Mouse (Mus musculus): ENCODE data around the gene Gid4. TPM values are rescaled to one million over a fixed set of nuclear protein-coding genes. Genes with fewer than 3 reads are reported as not detected.
A peak's percentile ranks its signal among the peaks of the same experiment; 100 is the strongest.

Gid4 gene
- polyA plus RNA-seq, 1 experiment from 2014 or later: 26.0 TPM

GRCm38 (mm10) chr11:60417717-60418472, 950 bp downstream of the Gid4 start, which contains the start of gene Atpaf2:
Gene Atpaf2, minus strand, starts transcription at chr11:60418457.
- under 1% methylated on average over 39 of the region's 39 CpGs for WGBS
- H3K4me1 ChIP-seq (replicated peaks; ENCODE audit: control insufficient read depth, insufficient read depth, low read length): peaks cover 3% of the 10 kb centered on the region; the same call in 1 of the 2 replicates

GRCm38 (mm10) chr11:60418473-60418803, 1.5 kb downstream of the Gid4 start:
- Histone ChIP-seq H3K27ac (ENCODE audit: low read depth, low read length) (no peak overlapping the region), H3K9ac (ENCODE audit: low read depth, low read length) (peak overlapping the region; percentile 82), H3K9me3 (ENCODE audit: control insufficient read depth, low read length) (no peaks in the 10 kb centered on the region), H3K36me3 (ENCODE audit: control insufficient read depth, insufficient read depth, low read length) (no peaks in the 10 kb centered on the region), H3K27me3 (ENCODE audit: control insufficient read depth, insufficient read depth, low read length) (no peaks in the 10 kb centered on the region), H3K4me3 (ENCODE audit: low read depth, low read length) (peak overlapping the region; percentile 77), H3K4me2 (replicated peaks; ENCODE audit: low read depth, low read length) (peak overlapping the region; percentile 78), H3K4me1 (replicated peaks; ENCODE audit: control insufficient read depth, insufficient read depth, low read length) (peaks cover 3% of the 10 kb centered on the region; the same call in 1 of the 2 replicates)
- WGBS: 30% methylated on average over 6 of the region's 6 CpGs
- no peak for DNase-seq (ENCODE audit: low spot score)
- ATAC-seq (ENCODE audit: low FRiP score): no peak

More at GRCm38 (mm10) chr11:60417717-60418472, 950 bp downstream of the Gid4 start, which contains the start of gene Atpaf2:
- H3K27me3 ChIP-seq (ENCODE audit: control insufficient read depth, insufficient read depth, low read length): no peaks in the 10 kb centered on the region
- no peaks in the 10 kb centered on the region for H3K36me3 ChIP-seq (ENCODE audit: control insufficient read depth, insufficient read depth, low read length)
- DNase-seq (ENCODE audit: low spot score): peak; percentile 61
- H3K9me3 ChIP-seq (ENCODE audit: control insufficient read depth, low read length): no peaks in the 10 kb centered on the region
- peak within 1 kb of the TSS; percentile 78 for H3K4me2 ChIP-seq (replicated peaks; ENCODE audit: low read depth, low read length)
- H3K9ac ChIP-seq (ENCODE audit: low read depth, low read length): peak within 1 kb of the TSS; percentile 82
- ATAC-seq (ENCODE audit: low FRiP score): peak; percentile 37
- peak within 1 kb of the TSS; percentile 63; the same call in 1 of the 2 replicates for H3K27ac ChIP-seq (ENCODE audit: low read depth, low read length)
- H3K4me3 ChIP-seq (ENCODE audit: low read depth, low read length): peak within 1 kb of the TSS; percentile 77

GRCm38 (mm10) chr11:60422046-60422668, 5.2 kb downstream of the Gid4 start:
- no peak overlapping the region for H3K9ac ChIP-seq (ENCODE audit: low read depth, low read length)
- no peaks in the 10 kb centered on the region for H3K27me3 ChIP-seq (ENCODE audit: control insufficient read depth, insufficient read depth, low read length)
- no peak overlapping the region for H3K27ac ChIP-seq (ENCODE audit: low read depth, low read length)
- WGBS: 70% methylated on average over 5 of the region's 6 CpGs
- peaks cover 3% of the 10 kb centered on the region; the same call in 1 of the 2 replicates for H3K4me1 ChIP-seq (replicated peaks; ENCODE audit: control insufficient read depth, insufficient read depth, low read length)
- ATAC-seq (ENCODE audit: low FRiP score): no peak
- H3K9me3 ChIP-seq (ENCODE audit: control insufficient read depth, low read length): no peaks in the 10 kb centered on the region
- no peaks in the 10 kb centered on the region for H3K36me3 ChIP-seq (ENCODE audit: control insufficient read depth, insufficient read depth, low read length)
- no peak overlapping the region for H3K4me2 ChIP-seq (replicated peaks; ENCODE audit: low read depth, low read length)
- DNase-seq (ENCODE audit: low spot score): no peak
- no peak overlapping the region for H3K4me3 ChIP-seq (ENCODE audit: low read depth, low read length)

GRCm38 (mm10) chr11:60423006-60423405, 6.1 kb downstream of the Gid4 start:
- peaks cover 3% of the 10 kb centered on the region; the same call in 1 of the 2 replicates for H3K4me1 ChIP-seq (replicated peaks; ENCODE audit: control insufficient read depth, insufficient read depth, low read length)
- H3K9ac ChIP-seq (ENCODE audit: low read depth, low read length): no peak overlapping the region
- H3K27ac ChIP-seq (ENCODE audit: low read depth, low read length): no peak overlapping the region
- no peaks in the 10 kb centered on the region for H3K9me3 ChIP-seq (ENCODE audit: control insufficient read depth, low read length)
- no peaks in the 10 kb centered on the region for H3K36me3 ChIP-seq (ENCODE audit: control insufficient read depth, insufficient read depth, low read length)
- DNase-seq (ENCODE audit: low spot score) (no peak), ATAC-seq (ENCODE audit: low FRiP score) (no peak)
- H3K4me3 ChIP-seq (ENCODE audit: low read depth, low read length): no peak overlapping the region
- no peak overlapping the region for H3K4me2 ChIP-seq (replicated peaks; ENCODE audit: low read depth, low read length)
- 50% methylated on average over 1 of the region's 1 CpGs for WGBS
- no peaks in the 10 kb centered on the region for H3K27me3 ChIP-seq (ENCODE audit: control insufficient read depth, insufficient read depth, low read length)

- no peaks in the 10 kb centered on the region for H3K9me3 ChIP-seq (ENCODE audit: control insufficient read depth, low read length)
- H3K36me3 ChIP-seq (ENCODE audit: control insufficient read depth, insufficient read depth, low read length): no peaks in the 10 kb centered on the region
- no peaks in the 10 kb centered on the region for H3K27me3 ChIP-seq (ENCODE audit: control insufficient read depth, insufficient read depth, low read length)
- H3K9ac ChIP-seq (ENCODE audit: low read depth, low read length): no peak overlapping the region
- no peak overlapping the region for H3K4me2 ChIP-seq (replicated peaks; ENCODE audit: low read depth, low read length)
- H3K4me1 ChIP-seq (replicated peaks; ENCODE audit: control insufficient read depth, insufficient read depth, low read length): no peaks in the 10 kb centered on the region
- ATAC-seq (ENCODE audit: low FRiP score) (no peak), DNase-seq (ENCODE audit: low spot score) (no peak)
- H3K4me3 ChIP-seq (ENCODE audit: low read depth, low read length): no peak overlapping the region
- H3K27ac ChIP-seq (ENCODE audit: low read depth, low read length): no peak overlapping the region
- WGBS: 92% methylated on average over 1 of the region's 1 CpGs
Measured at GRCm38 (mm10) chr11:60426417-60426816, 9.5 kb downstream of the Gid4 start.

GRCm38 (mm10) chr11:60427628-60428027, 10.7 kb downstream of the Gid4 start:
- WGBS: 97% methylated on average over 3 of the region's 3 CpGs
- no peak overlapping the region for H3K9ac ChIP-seq (ENCODE audit: low read depth, low read length)

GRCm38 (mm10) chr11:60433501-60433900, 16.6 kb downstream of the Gid4 start:
- no peak for ATAC-seq (ENCODE audit: low FRiP score)
- DNase-seq (ENCODE audit: low spot score): no peak
- H3K27me3 ChIP-seq (ENCODE audit: control insufficient read depth, insufficient read depth, low read length): no peaks in the 10 kb centered on the region
- H3K4me3 ChIP-seq (ENCODE audit: low read depth, low read length): no peak overlapping the region
- no peak overlapping the region for H3K4me2 ChIP-seq (replicated peaks; ENCODE audit: low read depth, low read length)
- H3K4me1 ChIP-seq (replicated peaks; ENCODE audit: control insufficient read depth, insufficient read depth, low read length): no peaks in the 10 kb centered on the region
- no peaks in the 10 kb centered on the region for H3K36me3 ChIP-seq (ENCODE audit: control insufficient read depth, insufficient read depth, low read length)
- no peaks in the 10 kb centered on the region for H3K9me3 ChIP-seq (ENCODE audit: control insufficient read depth, low read length)
- H3K9ac ChIP-seq (ENCODE audit: low read depth, low read length): no peak overlapping the region
- H3K27ac ChIP-seq (ENCODE audit: low read depth, low read length): no peak overlapping the region

More at GRCm38 (mm10) chr11:60427628-60428027, 10.7 kb downstream of the Gid4 start:
- H3K9me3 ChIP-seq (ENCODE audit: control insufficient read depth, low read length): no peaks in the 10 kb centered on the region
- DNase-seq (ENCODE audit: low spot score): no peak
- H3K4me1 ChIP-seq (replicated peaks; ENCODE audit: control insufficient read depth, insufficient read depth, low read length): no peaks in the 10 kb centered on the region
- no peaks in the 10 kb centered on the region for H3K27me3 ChIP-seq (ENCODE audit: control insufficient read depth, insufficient read depth, low read length)
- H3K27ac ChIP-seq (ENCODE audit: low read depth, low read length): no peak overlapping the region
- H3K4me3 ChIP-seq (ENCODE audit: low read depth, low read length): no peak overlapping the region
- H3K4me2 ChIP-seq (replicated peaks; ENCODE audit: low read depth, low read length): no peak overlapping the region
- no peaks in the 10 kb centered on the region for H3K36me3 ChIP-seq (ENCODE audit: control insufficient read depth, insufficient read depth, low read length)
- no peak for ATAC-seq (ENCODE audit: low FRiP score)

GRCm38 (mm10) chr11:60435133-60435532, 18.2 kb downstream of the Gid4 start:
- Histone ChIP-seq H3K27me3 (ENCODE audit: control insufficient read depth, insufficient read depth, low read length) (no peaks in the 10 kb centered on the region), H3K9me3 (ENCODE audit: control insufficient read depth, low read length) (no peaks in the 10 kb centered on the region), H3K4me3 (ENCODE audit: low read depth, low read length) (no peak overlapping the region), H3K4me1 (replicated peaks; ENCODE audit: control insufficient read depth, insufficient read depth, low read length) (no peaks in the 10 kb centered on the region), H3K9ac (ENCODE audit: low read depth, low read length) (no peak overlapping the region), H3K36me3 (ENCODE audit: control insufficient read depth, insufficient read depth, low read length) (no peaks in the 10 kb centered on the region), H3K4me2 (replicated peaks; ENCODE audit: low read depth, low read length) (no peak overlapping the region), H3K27ac (ENCODE audit: low read depth, low read length) (no peak overlapping the region)
- WGBS: 91% methylated on average over 1 of the region's 1 CpGs
- DNase-seq (ENCODE audit: low spot score) (no peak), ATAC-seq (ENCODE audit: low FRiP score) (no peak)

GRCm38 (mm10) chr11:60436618-60437017, 19.7 kb downstream of the Gid4 start:
- no peak for ATAC-seq (ENCODE audit: low FRiP score)
- no peaks in the 10 kb centered on the region for H3K9me3 ChIP-seq (ENCODE audit: control insufficient read depth, low read length)
- no peak overlapping the region for H3K4me3 ChIP-seq (ENCODE audit: low read depth, low read length)
- WGBS: 91% methylated on average over 3 of the region's 3 CpGs
- no peaks in the 10 kb centered on the region for H3K4me1 ChIP-seq (replicated peaks; ENCODE audit: control insufficient read depth, insufficient read depth, low read length)
- no peak overlapping the region for H3K4me2 ChIP-seq (replicated peaks; ENCODE audit: low read depth, low read length)
- DNase-seq (ENCODE audit: low spot score): no peak
- no peak overlapping the region for H3K27ac ChIP-seq (ENCODE audit: low read depth, low read length)
- H3K36me3 ChIP-seq (ENCODE audit: control insufficient read depth, insufficient read depth, low read length): no peaks in the 10 kb centered on the region
- no peaks in the 10 kb centered on the region for H3K27me3 ChIP-seq (ENCODE audit: control insufficient read depth, insufficient read depth, low read length)
- no peak overlapping the region for H3K9ac ChIP-seq (ENCODE audit: low read depth, low read length)

Measured in hindbrain, embryonic 11.5 days (tissue).